Mouse (Mus musculus): ENCODE measurements around the gene Akap13. TPM values are rescaled to one million over a fixed set of nuclear protein-coding genes. Genes with fewer than 3 reads are reported as not detected.

Akap13 gene
- polyA plus RNA-seq, 1 experiment from 2014 or later, result 44.6 TPM

DNA sequence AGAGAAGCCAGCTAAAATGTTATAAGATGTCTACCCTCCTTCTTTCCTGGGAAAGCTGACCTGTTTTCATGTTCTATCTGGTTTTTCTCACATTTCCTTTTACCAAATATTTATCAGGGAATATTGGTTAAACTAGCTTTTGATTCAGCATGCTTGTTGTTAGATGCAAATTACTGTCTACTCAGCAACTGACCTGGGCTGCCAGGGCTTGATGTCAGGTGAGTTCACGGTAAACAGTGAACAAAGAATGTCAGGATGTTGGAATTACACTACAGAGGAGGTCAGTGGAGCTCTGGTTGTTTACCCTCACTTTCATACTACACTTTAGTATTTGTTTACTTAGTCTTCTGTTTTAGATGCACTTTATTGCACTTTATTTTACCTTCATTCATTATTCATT is 5.0 kb downstream of the Akap13 start:
- Histone ChIP-seq H3K4me2 (no peak overlapping the region), H3K9me3 (ENCODE audit: low read depth, low read length) (no peaks in the 10 kb centered on the region), H3K36me3 (ENCODE audit: insufficient read depth) (no peaks in the 10 kb centered on the region), H3K4me3 (ENCODE audit: low read depth, low read length) (no peak overlapping the region), H3K27me3 (ENCODE audit: insufficient read depth, low read length) (no peaks in the 10 kb centered on the region), H3K4me1 (ENCODE audit: insufficient read depth) (peaks cover 17% of the 10 kb centered on the region), H3K9ac (no peak overlapping the region), H3K27ac (ENCODE audit: low read depth) (no peak overlapping the region)
- DNase-seq, result no peak
- WGBS, result 72% methylated on average over 1 of the region's 1 CpGs
- ATAC-seq (ENCODE audit: insufficient read depth), result no peak
- TF ChIP-seq CTCF (IDR thresholded peaks at IDR 0.05; ENCODE audit: low read depth), result no peak

DNA sequence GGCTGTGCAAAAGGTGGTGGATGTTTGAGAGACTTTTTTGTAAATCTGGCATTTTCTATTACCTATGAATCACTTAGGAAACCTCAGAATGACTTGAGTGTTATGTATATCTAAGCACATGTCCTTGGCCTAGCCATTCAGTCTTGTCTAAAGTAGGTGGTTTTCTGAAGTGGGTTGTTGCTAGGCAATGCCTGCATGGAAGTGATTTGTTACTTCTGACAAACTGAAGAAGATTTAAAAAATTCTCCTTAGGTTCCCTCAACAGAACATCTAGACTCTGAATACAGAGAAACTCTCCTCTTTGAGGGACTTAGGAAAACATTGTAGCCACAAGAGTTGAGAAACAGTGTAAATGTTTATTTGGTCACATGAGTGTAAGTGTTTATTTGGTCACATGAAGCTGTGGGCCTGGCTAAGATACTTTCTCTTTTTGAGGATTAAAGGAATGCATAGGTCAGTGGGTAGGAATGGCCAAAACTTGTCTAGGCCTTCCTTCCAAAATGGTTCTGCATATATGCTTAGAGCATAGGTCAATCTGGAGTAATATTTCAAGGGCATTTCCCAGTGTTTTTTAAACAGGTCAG is 8.3 kb downstream of the Akap13 start:
- H3K9ac ChIP-seq, result no peak overlapping the region
- ATAC-seq (ENCODE audit: insufficient read depth) (no peak), DNase-seq (peak; percentile 27)
- H3K27ac ChIP-seq (ENCODE audit: low read depth), result no peak overlapping the region
- no peak for TF ChIP-seq CTCF (IDR thresholded peaks at IDR 0.05; ENCODE audit: low read depth)
- no peaks in the 10 kb centered on the region for H3K9me3 ChIP-seq (ENCODE audit: low read depth, low read length)
- H3K36me3 ChIP-seq (ENCODE audit: insufficient read depth), result no peaks in the 10 kb centered on the region
- H3K4me3 ChIP-seq (ENCODE audit: low read depth, low read length), result no peak overlapping the region
- no peak overlapping the region for H3K4me2 ChIP-seq
- no peaks in the 10 kb centered on the region for H3K27me3 ChIP-seq (ENCODE audit: insufficient read depth, low read length)
- H3K4me1 ChIP-seq (ENCODE audit: insufficient read depth), result peaks cover 9% of the 10 kb centered on the region

- H3K9ac ChIP-seq, result no peak overlapping the region
- H3K27ac ChIP-seq (ENCODE audit: low read depth), result no peak overlapping the region
- H3K36me3 ChIP-seq (ENCODE audit: insufficient read depth), result no peaks in the 10 kb centered on the region
- no peak overlapping the region for H3K4me3 ChIP-seq (ENCODE audit: low read depth, low read length)
- H3K27me3 ChIP-seq (ENCODE audit: insufficient read depth, low read length), result no peaks in the 10 kb centered on the region
- H3K4me1 ChIP-seq (ENCODE audit: insufficient read depth), result peaks cover 16% of the 10 kb centered on the region
- 67% methylated on average over 7 of the region's 7 CpGs for WGBS
- no peak for ATAC-seq (ENCODE audit: insufficient read depth)
- TF ChIP-seq CTCF (IDR thresholded peaks at IDR 0.05; ENCODE audit: low read depth), result no peak
- no peak overlapping the region for H3K4me2 ChIP-seq
- no peak for DNase-seq
- H3K9me3 ChIP-seq (ENCODE audit: low read depth, low read length), result no peaks in the 10 kb centered on the region
Observed at GRCm38 (mm10) chr7:75467791-75468190, 12.5 kb downstream of the Akap13 start.

- no peak for TF ChIP-seq CTCF (IDR thresholded peaks at IDR 0.05; ENCODE audit: low read depth)
- H3K27ac ChIP-seq (ENCODE audit: low read depth), result no peak overlapping the region; the same call in 1 of the 2 replicates
- peaks cover 12% of the 10 kb centered on the region; the same call in 1 of the 2 replicates for H3K4me1 ChIP-seq (ENCODE audit: insufficient read depth)
- H3K36me3 ChIP-seq (ENCODE audit: insufficient read depth), result no peaks in the 10 kb centered on the region
- no peak overlapping the region for H3K4me2 ChIP-seq
- 54% methylated on average over 7 of the region's 7 CpGs for WGBS
- H3K9me3 ChIP-seq (ENCODE audit: low read depth, low read length), result no peaks in the 10 kb centered on the region
- no peak for DNase-seq
- ATAC-seq (ENCODE audit: insufficient read depth), result no peak
- H3K27me3 ChIP-seq (ENCODE audit: insufficient read depth, low read length), result no peaks in the 10 kb centered on the region
- no peak overlapping the region for H3K9ac ChIP-seq
- no peak overlapping the region for H3K4me3 ChIP-seq (ENCODE audit: low read depth, low read length)
Observed at GRCm38 (mm10) chr7:75470318-75470925, 15.1 kb downstream of the Akap13 start.

DNA sequence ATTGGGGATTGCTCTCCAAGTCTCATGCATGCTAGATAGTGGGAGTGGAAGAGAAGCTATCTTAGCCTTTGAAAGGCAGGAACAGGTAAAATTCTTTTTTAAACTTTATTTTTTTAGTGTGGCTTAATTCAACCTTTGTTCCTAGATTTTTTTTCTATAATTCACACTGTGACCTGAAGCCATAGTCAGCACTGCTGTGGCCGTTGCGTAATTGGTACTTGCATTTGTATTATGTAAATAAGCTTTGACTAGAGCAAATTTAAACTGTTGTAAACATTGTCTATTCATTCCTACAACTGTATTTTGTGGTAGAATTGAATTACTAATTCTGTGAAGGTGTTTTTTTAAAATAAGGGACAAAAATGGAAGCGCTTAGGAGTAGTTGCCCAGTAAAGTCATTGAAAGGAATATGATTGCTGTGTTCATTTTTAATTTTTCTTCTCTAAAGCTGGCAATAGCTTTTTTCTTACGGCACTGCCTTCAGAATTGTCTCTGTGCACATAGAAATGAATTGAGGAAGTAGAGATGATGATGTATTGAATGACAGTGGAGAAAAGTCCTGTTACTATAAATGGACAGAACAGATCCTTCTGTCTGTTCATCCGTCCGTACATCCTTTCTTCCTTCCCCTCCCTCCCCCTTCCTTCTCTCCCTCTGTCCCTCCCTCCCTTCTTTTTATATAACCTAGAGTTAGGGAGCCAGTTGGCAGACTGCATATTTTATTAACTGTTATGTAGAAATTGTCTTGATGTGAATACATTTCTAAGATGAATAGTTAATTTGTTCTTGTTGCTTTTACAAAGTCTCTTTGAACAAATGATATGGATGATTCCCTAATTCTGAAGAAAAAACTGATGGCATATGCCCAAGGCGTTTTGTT is 17.2 kb downstream of the Akap13 start:
- no peak for TF ChIP-seq CTCF (IDR thresholded peaks at IDR 0.05; ENCODE audit: low read depth)
- no peak overlapping the region for H3K9ac ChIP-seq
- H3K27ac ChIP-seq (ENCODE audit: low read depth), result no peak overlapping the region
- no peaks in the 10 kb centered on the region for H3K9me3 ChIP-seq (ENCODE audit: low read depth, low read length)
- no peak overlapping the region for H3K4me2 ChIP-seq
- 54% methylated on average over 7 of the region's 7 CpGs for WGBS
- H3K27me3 ChIP-seq (ENCODE audit: insufficient read depth, low read length), result no peaks in the 10 kb centered on the region
- peaks cover 12% of the 10 kb centered on the region; the same call in 1 of the 2 replicates for H3K4me1 ChIP-seq (ENCODE audit: insufficient read depth)
- no peaks in the 10 kb centered on the region for H3K36me3 ChIP-seq (ENCODE audit: insufficient read depth)
- no peak overlapping the region for H3K4me3 ChIP-seq (ENCODE audit: low read depth, low read length)
- DNase-seq (peak; percentile 46), ATAC-seq (ENCODE audit: insufficient read depth) (no peak)

DNA sequence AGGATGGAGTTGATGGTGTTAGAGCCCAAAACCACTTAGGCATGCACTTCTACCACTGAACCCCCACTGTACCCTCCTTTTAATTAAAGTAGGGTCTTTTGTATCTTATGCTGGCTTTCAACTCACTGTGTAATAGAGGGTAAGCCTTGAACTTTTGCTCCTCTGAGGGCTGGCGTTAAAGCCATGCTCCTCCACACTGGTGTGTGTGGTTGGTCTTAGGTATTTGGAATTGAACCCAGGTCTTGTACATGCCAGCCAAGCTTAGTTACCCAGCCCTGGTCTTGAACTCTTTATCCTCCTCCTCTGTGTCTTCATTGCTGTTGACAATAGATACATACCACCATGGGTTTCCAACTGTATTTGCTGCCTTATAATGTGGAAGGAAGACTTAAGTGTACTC is 18.0 kb downstream of the Akap13 start:
- ATAC-seq (ENCODE audit: insufficient read depth) (no peak), DNase-seq (no peak)
- Histone ChIP-seq H3K9me3 (ENCODE audit: low read depth, low read length) (no peaks in the 10 kb centered on the region), H3K4me3 (ENCODE audit: low read depth, low read length) (no peak overlapping the region), H3K27ac (ENCODE audit: low read depth) (no peak overlapping the region), H3K27me3 (ENCODE audit: insufficient read depth, low read length) (no peaks in the 10 kb centered on the region), H3K4me2 (no peak overlapping the region), H3K9ac (no peak overlapping the region), H3K4me1 (ENCODE audit: insufficient read depth) (peaks cover 12% of the 10 kb centered on the region; the same call in 1 of the 2 replicates), H3K36me3 (ENCODE audit: insufficient read depth) (no peaks in the 10 kb centered on the region)
- 88% methylated on average over 1 of the region's 1 CpGs for WGBS
- no peak for TF ChIP-seq CTCF (IDR thresholded peaks at IDR 0.05; ENCODE audit: low read depth)

- no peak for ATAC-seq (ENCODE audit: insufficient read depth)
- H3K4me1 ChIP-seq (ENCODE audit: insufficient read depth), result peaks cover 12% of the 10 kb centered on the region; the same call in 1 of the 2 replicates
Observed at GRCm38 (mm10) chr7:75474064-75474463, 18.7 kb downstream of the Akap13 start.

More at GRCm38 (mm10) chr7:75474064-75474463, 18.7 kb downstream of the Akap13 start:
- H3K27me3 ChIP-seq (ENCODE audit: insufficient read depth, low read length), result no peaks in the 10 kb centered on the region
- no peak for TF ChIP-seq CTCF (IDR thresholded peaks at IDR 0.05; ENCODE audit: low read depth)
- no peak overlapping the region for H3K27ac ChIP-seq (ENCODE audit: low read depth)
- no peak overlapping the region for H3K4me3 ChIP-seq (ENCODE audit: low read depth, low read length)
- DNase-seq, result no peak
- no peaks in the 10 kb centered on the region for H3K36me3 ChIP-seq (ENCODE audit: insufficient read depth)
- whole genome bisulfite sequencing, result 82% methylated on average over 1 of the region's 1 CpGs
- no peak overlapping the region for H3K4me2 ChIP-seq
- no peaks in the 10 kb centered on the region for H3K9me3 ChIP-seq (ENCODE audit: low read depth, low read length)
- H3K9ac ChIP-seq, result no peak overlapping the region

Measured in lung, embryonic 14.5 days (tissue).